Mouse (Mus musculus) embryonic facial prominence, embryonic 13.5 days (tissue): Measurements from ENCODE around the gene Arhgdia. TPM values are rescaled to one million over a fixed set of nuclear protein-coding genes. Genes with fewer than 3 reads are reported as not detected.
"Not testable (repeated sequence)": the region's sequence is repeated elsewhere in the genome, so short reads cannot be mapped to it uniquely, and the experiment has no call there.

Source experiments
- ATAC-seq: fragments of 200-750 bp; cut with Nextera tagmentation; 2 replicates; pipeline ENCODE4 v1.8.0; 2017; ENCODE audit warnings: low read depth; ENCODE audit not compliant: insufficient number of reproducible peaks, insufficient read depth, low FRiP score, low TSS enrichment
- H3K27ac ChIP-seq: fragments of 300-500 bp; sonication (generic); 2 replicates; pipeline ENCODE4 v1.5.1; 2015; ENCODE audit warnings: moderate library complexity, mild to moderate bottlenecking, inconsistent platforms
- H3K27me3 ChIP-seq: fragments of 300-500 bp; sonication (generic); 2 replicates; pipeline ENCODE4 v1.6.1; 2015; ENCODE audit warnings: mild to moderate bottlenecking, inconsistent platforms
- H3K36me3 ChIP-seq: fragments of 300-500 bp; sonication (generic); 2 replicates; pipeline ENCODE4 v1.6.1; 2015; ENCODE audit warnings: mild to moderate bottlenecking, inconsistent platforms
- H3K4me1 ChIP-seq: fragments of 300-500 bp; sonication (generic); 2 replicates; pipeline ENCODE4 v1.6.1; 2015; ENCODE audit warnings: inconsistent platforms
- H3K4me2 ChIP-seq: fragments of 300-500 bp; sonication (generic); 2 replicates; pipeline ENCODE4 v1.6.1; 2015; ENCODE audit warnings: moderate library complexity, mild to moderate bottlenecking, inconsistent platforms
- H3K4me3 ChIP-seq: fragments of 300-500 bp; sonication (generic); 2 replicates; pipeline ENCODE4 v1.5.1; 2015; ENCODE audit warnings: mild to moderate bottlenecking, inconsistent platforms
- H3K9ac ChIP-seq: fragments of 300-500 bp; sonication (generic); 2 replicates; pipeline ENCODE4 v1.6.1; 2015; ENCODE audit warnings: mild to moderate bottlenecking, inconsistent platforms
- H3K9me3 ChIP-seq: fragments of 300-500 bp; sonication (generic); 2 replicates; pipeline ENCODE4 v1.6.1; 2016; ENCODE audit warnings: inconsistent platforms
- whole genome bisulfite sequencing: fragments of 180-500 bp; shearing (Covaris S2); methylation state at CpG from one replicate; pipeline ENCODE4 v1.1.7; 2015; ENCODE audit warnings: mixed read lengths; 5-methylcytosine and 5-hydroxymethylcytosine counted together
- polyA plus RNA-seq: library from polyadenylated mRNA; unstranded; fragments of >200 nt; fragmentation: Nextera tagmentation; extraction: Ambion mirVana; gene quantifications from 2 replicates; pipeline ENCODE4 v1.2.1, GENCODE M21; 2015

Arhgdia gene
- polyA plus RNA-seq, 1 experiment from 2014 or later: 580 TPM

GRCm38 (mm10) chr11:120597240-120598235 is 16.1 kb upstream of the Arhgdia start:
- Histone ChIP-seq H3K9me3 (no peaks in the 10 kb centered on the region), H3K4me2 (peak overlapping the region; percentile 98), H3K36me3 (peaks cover 66% of the 10 kb centered on the region), H3K4me1 (peaks cover 27% of the 10 kb centered on the region), H3K27ac (peak overlapping the region; percentile 94), H3K4me3 (peak overlapping the region; percentile 98), H3K9ac (peak overlapping the region; percentile 99), H3K27me3 (no peaks in the 10 kb centered on the region)
- WGBS: 4% methylated on average over 95 of the region's 99 CpGs
- ATAC-seq: peak; percentile 49

- Histone ChIP-seq H3K4me1 (no peaks in the 10 kb centered on the region), H3K9ac (no peak overlapping the region), H3K4me2 (no peak overlapping the region), H3K27me3 (no peaks in the 10 kb centered on the region), H3K4me3 (no peak overlapping the region), H3K9me3 (peaks cover 4% of the 10 kb centered on the region; the same call in 1 of the 2 replicates), H3K27ac (no peak overlapping the region), H3K36me3 (peaks cover 96% of the 10 kb centered on the region)
- ATAC-seq: no peak
- 95% methylated on average over 6 of the region's 6 CpGs for whole genome bisulfite sequencing
Measured at GRCm38 (mm10) chr11:120588531-120588930, 7.1 kb upstream of the Arhgdia start.

- 91% methylated on average over 1 of the region's 1 CpGs for WGBS
- peaks cover 63% of the 10 kb centered on the region for H3K36me3 ChIP-seq
- H3K4me2 ChIP-seq: no peak overlapping the region
Measured at GRCm38 (mm10) chr11:120583937-120584336, 2.5 kb upstream of the Arhgdia start.

GRCm38 (mm10) chr11:120582982-120583293 is 1.5 kb upstream of the Arhgdia start:
- not testable (repeated sequence) for H3K9ac ChIP-seq, H3K27ac ChIP-seq, H3K9me3 ChIP-seq, H3K4me3 ChIP-seq, H3K27me3 ChIP-seq, ATAC-seq, H3K4me2 ChIP-seq
- WGBS: 90% methylated on average over 2 of the region's 2 CpGs
- Histone ChIP-seq H3K36me3 (peaks cover 63% of the 10 kb centered on the region), H3K4me1 (peaks cover 28% of the 10 kb centered on the region)

More at GRCm38 (mm10) chr11:120583937-120584336, 2.5 kb upstream of the Arhgdia start:
- no peak overlapping the region for H3K4me3 ChIP-seq
- no peaks in the 10 kb centered on the region for H3K27me3 ChIP-seq
- no peak overlapping the region for H3K27ac ChIP-seq
- peaks cover 4% of the 10 kb centered on the region; the same call in 1 of the 2 replicates for H3K9me3 ChIP-seq
- H3K4me1 ChIP-seq: peaks cover 22% of the 10 kb centered on the region
- H3K9ac ChIP-seq: no peak overlapping the region
- no peak for ATAC-seq

- Histone ChIP-seq H3K27me3 (no peaks in the 10 kb centered on the region), H3K9me3 (peaks cover 4% of the 10 kb centered on the region; the same call in 1 of the 2 replicates), H3K36me3 (peaks cover 63% of the 10 kb centered on the region), H3K4me3 (peak overlapping the region; percentile 87), H3K9ac (peak overlapping the region; percentile 95), H3K4me2 (peak overlapping the region; percentile 98), H3K27ac (peak overlapping the region; percentile 92), H3K4me1 (peaks cover 28% of the 10 kb centered on the region)
- ATAC-seq: no peak
- 83% methylated on average over 8 of the region's 8 CpGs for WGBS
Measured at GRCm38 (mm10) chr11:120582268-120582981, 1.0 kb upstream of the Arhgdia start.

GRCm38 (mm10) chr11:120580871-120581331 is 523 bp downstream of the Arhgdia start:
- WGBS: under 1% methylated on average over 44 of the region's 44 CpGs
- peaks cover 4% of the 10 kb centered on the region; the same call in 1 of the 2 replicates for H3K9me3 ChIP-seq
- no peak for ATAC-seq

GRCm38 (mm10) chr11:120580190-120580589 is 1.2 kb downstream of the Arhgdia start:
- Histone ChIP-seq H3K9ac (peak overlapping the region; percentile 95), H3K4me3 (peak overlapping the region; percentile 87), H3K4me2 (peak overlapping the region; percentile 98), H3K27me3 (no peaks in the 10 kb centered on the region), H3K36me3 (peaks cover 55% of the 10 kb centered on the region), H3K4me1 (peaks cover 28% of the 10 kb centered on the region), H3K9me3 (peaks cover 4% of the 10 kb centered on the region; the same call in 1 of the 2 replicates), H3K27ac (peak overlapping the region; percentile 92)
- no peak for ATAC-seq
- WGBS: 52% methylated on average over 7 of the region's 7 CpGs

More at GRCm38 (mm10) chr11:120580871-120581331, 523 bp downstream of the Arhgdia start:
- peak overlapping the region; percentile 87 for H3K4me3 ChIP-seq
- no peaks in the 10 kb centered on the region for H3K27me3 ChIP-seq
- H3K4me2 ChIP-seq: peak overlapping the region; percentile 98
- H3K36me3 ChIP-seq: peaks cover 62% of the 10 kb centered on the region
- peaks cover 28% of the 10 kb centered on the region for H3K4me1 ChIP-seq
- peak overlapping the region; percentile 92 for H3K27ac ChIP-seq
- peak overlapping the region; percentile 95 for H3K9ac ChIP-seq

- peak overlapping the region; percentile 95 for H3K9ac ChIP-seq
- ATAC-seq: no peak
- H3K4me3 ChIP-seq: peak overlapping the region; percentile 87
- peaks cover 4% of the 10 kb centered on the region; the same call in 1 of the 2 replicates for H3K9me3 ChIP-seq
- H3K4me2 ChIP-seq: peak overlapping the region; percentile 98
- H3K4me1 ChIP-seq: peaks cover 31% of the 10 kb centered on the region
- H3K36me3 ChIP-seq: peaks cover 50% of the 10 kb centered on the region
- 58% methylated on average over 15 of the region's 15 CpGs for WGBS
- peak overlapping the region; percentile 92 for H3K27ac ChIP-seq
- no peaks in the 10 kb centered on the region for H3K27me3 ChIP-seq
Measured at GRCm38 (mm10) chr11:120579316-120580107, 1.9 kb downstream of the Arhgdia start.

- Histone ChIP-seq H3K27me3 (no peaks in the 10 kb centered on the region), H3K4me2 (no peak overlapping the region), H3K36me3 (peaks cover 42% of the 10 kb centered on the region), H3K4me1 (peaks cover 36% of the 10 kb centered on the region), H3K4me3 (no peak overlapping the region), H3K9me3 (peaks cover under 1% of the 10 kb centered on the region; the same call in 1 of the 2 replicates), H3K9ac (peak overlapping the region; percentile 95; the same call in 1 of the 2 replicates), H3K27ac (0 out of 2 replicates have a peak overlapping the region, but pooled peaks have one; percentile 33)
- whole genome bisulfite sequencing: 74% methylated on average over 11 of the region's 11 CpGs
- ATAC-seq: no peak
Measured at GRCm38 (mm10) chr11:120578694-120579243, 2.7 kb downstream of the Arhgdia start.

- peaks cover 39% of the 10 kb centered on the region for H3K36me3 ChIP-seq
- no peak overlapping the region for H3K4me3 ChIP-seq
- 0 out of 2 replicates have a peak overlapping the region, but pooled peaks have one; percentile 33 for H3K27ac ChIP-seq
- 0 out of 2 replicates have a peak overlapping the region, but pooled peaks have one; percentile 32 for H3K9ac ChIP-seq
- no peak for ATAC-seq
- H3K4me1 ChIP-seq: peaks cover 36% of the 10 kb centered on the region
- 84% methylated on average over 10 of the region's 10 CpGs for WGBS
- H3K9me3 ChIP-seq: no peaks in the 10 kb centered on the region
- no peak overlapping the region for H3K4me2 ChIP-seq
- no peaks in the 10 kb centered on the region for H3K27me3 ChIP-seq
Measured at GRCm38 (mm10) chr11:120578024-120578693, 3.3 kb downstream of the Arhgdia start.
